Mouse (Mus musculus): ENCODE data around the gene Slc8b1. TPM values are rescaled to one million over a fixed set of nuclear protein-coding genes. Genes with fewer than 3 reads are reported as not detected.

Slc8b1 gene
- polyA plus RNA-seq, 1 experiment = 19.6 TPM

- H3ac ChIP-seq (ENCODE audit: control insufficient read depth, insufficient read length) = no peak overlapping the region
- H3K4me2 ChIP-seq (ENCODE audit: low read depth) = peak overlapping the region; percentile 87
- peak overlapping the region; percentile 77 for H3K4me3 ChIP-seq
- no peak for TF ChIP-seq REST (IDR thresholded peaks at IDR 0.05; ENCODE audit: insufficient read depth, insufficient read length)
- TF ChIP-seq POLR2A (IDR thresholded peaks at IDR 0.05; ENCODE audit: insufficient read length, low read depth) = no peak
- no peak for TF ChIP-seq MYOG (IDR thresholded peaks at IDR 0.05; ENCODE audit: control insufficient read depth in 1 of 3, insufficient read depth in 1 of 3, insufficient read length in 2 of 3, low read depth in 2 of 3)
- no peak for TF ChIP-seq MYOD1 (IDR thresholded peaks at IDR 0.05; ENCODE audit: control insufficient read depth in 1 of 3, insufficient read length in 2 of 3, low read depth in 2 of 3)
- H3K27me3 ChIP-seq (ENCODE audit: control insufficient read depth, insufficient read depth, insufficient read length) = no peaks in the 10 kb centered on the region
- H3K36me3 ChIP-seq (ENCODE audit: control insufficient read depth, insufficient read depth) = peaks cover 38% of the 10 kb centered on the region
- peaks cover 48% of the 10 kb centered on the region for H3K79me2 ChIP-seq (ENCODE audit: control insufficient read depth, insufficient read depth)
Measured at GRCm38 (mm10) chr5:120558041-120558440, 47.1 kb downstream of the Slc8b1 start.

- H3ac ChIP-seq (ENCODE audit: control insufficient read depth, insufficient read length) = peak overlapping the region; percentile 24
- H3K36me3 ChIP-seq (ENCODE audit: control insufficient read depth, insufficient read depth) = peaks cover 35% of the 10 kb centered on the region
- H3K4me3 ChIP-seq = peak overlapping the region; percentile 77
- TF ChIP-seq CEBPB (IDR thresholded peaks at IDR 0.05; ENCODE audit: insufficient read depth, poor library complexity, severe bottlenecking) = 0 out of 2 replicates have a peak, but pooled peaks have one; percentile 19
- TF ChIP-seq POLR2AphosphoS2 (IDR thresholded peaks at IDR 0.05; ENCODE audit: insufficient read length, low read depth) = peak; percentile 18
- TF ChIP-seq SRF (IDR thresholded peaks at IDR 0.05; ENCODE audit: control insufficient read depth, insufficient read length, low read depth) = no peak
- peaks cover 48% of the 10 kb centered on the region for H3K79me2 ChIP-seq (ENCODE audit: control insufficient read depth, insufficient read depth)
- H3K4me2 ChIP-seq (ENCODE audit: low read depth) = peak overlapping the region; percentile 87
- no peaks in the 10 kb centered on the region for H3K27me3 ChIP-seq (ENCODE audit: control insufficient read depth, insufficient read depth, insufficient read length)
Measured at GRCm38 (mm10) chr5:120558762-120559161, 47.8 kb downstream of the Slc8b1 start.

- Histone ChIP-seq H3ac (ENCODE audit: control insufficient read depth, insufficient read length) (peak overlapping the region; percentile 24), H3K4me3 (peak overlapping the region; percentile 77), H3K4me2 (ENCODE audit: low read depth) (peak overlapping the region; percentile 87)
Measured at GRCm38 (mm10) chr5:120560129-120560615, 49.2 kb downstream of the Slc8b1 start.

GRCm38 (mm10) chr5:120560616-120561311, 49.8 kb downstream of the Slc8b1 start:
- Histone ChIP-seq H3K4me3 (peak overlapping the region; percentile 77), H3K36me3 (ENCODE audit: control insufficient read depth, insufficient read depth) (peaks cover 19% of the 10 kb centered on the region), H3ac (ENCODE audit: control insufficient read depth, insufficient read length) (peak overlapping the region; percentile 24), H3K27me3 (ENCODE audit: control insufficient read depth, insufficient read depth, insufficient read length) (no peaks in the 10 kb centered on the region), H3K4me2 (ENCODE audit: low read depth) (peak overlapping the region; percentile 88), H3K79me2 (ENCODE audit: control insufficient read depth, insufficient read depth) (peaks cover 67% of the 10 kb centered on the region)
- TF ChIP-seq TCF3 (IDR thresholded peaks at IDR 0.05; ENCODE audit: insufficient read length, low read depth) (peak; percentile 34), MYOD1 (IDR thresholded peaks at IDR 0.05; ENCODE audit: control insufficient read depth in 1 of 3, insufficient read length in 2 of 3, low read depth in 2 of 3) (peak; percentile 31 to 89 (median 87)), SRF (IDR thresholded peaks at IDR 0.05; ENCODE audit: control insufficient read depth, insufficient read length, low read depth) (no peak), CEBPB (IDR thresholded peaks at IDR 0.05; ENCODE audit: insufficient read depth, poor library complexity, severe bottlenecking) (no peak), REST (IDR thresholded peaks at IDR 0.05; ENCODE audit: insufficient read depth, insufficient read length) (no peak), POLR2A (IDR thresholded peaks at IDR 0.05; ENCODE audit: insufficient read length, low read depth) (peak; percentile 47), MAX (IDR thresholded peaks at IDR 0.05; ENCODE audit: low read depth) (no peak), POLR2AphosphoS2 (IDR thresholded peaks at IDR 0.05; ENCODE audit: insufficient read length, low read depth) (peak; percentile 48), USF1 (IDR thresholded peaks at IDR 0.05; ENCODE audit: low read depth) (no peak), E2F4 (IDR thresholded peaks at IDR 0.05; ENCODE audit: insufficient read depth) (no peak), TCF12 (IDR thresholded peaks at IDR 0.05; ENCODE audit: insufficient read depth, poor library complexity, severe bottlenecking) (no peak), MYOG (IDR thresholded peaks at IDR 0.05; ENCODE audit: control insufficient read depth in 1 of 3, insufficient read depth in 1 of 3, insufficient read length in 2 of 3, low read depth in 2 of 3) (peak; percentile 40 to 96 (median 87))

More at GRCm38 (mm10) chr5:120560129-120560615, 49.2 kb downstream of the Slc8b1 start:
- H3K36me3 ChIP-seq (ENCODE audit: control insufficient read depth, insufficient read depth) = peaks cover 24% of the 10 kb centered on the region
- H3K79me2 ChIP-seq (ENCODE audit: control insufficient read depth, insufficient read depth) = peaks cover 61% of the 10 kb centered on the region
- no peaks in the 10 kb centered on the region for H3K27me3 ChIP-seq (ENCODE audit: control insufficient read depth, insufficient read depth, insufficient read length)
- TF ChIP-seq POLR2A (IDR thresholded peaks at IDR 0.05; ENCODE audit: insufficient read length, low read depth) (peak; percentile 38), USF1 (IDR thresholded peaks at IDR 0.05; ENCODE audit: low read depth) (no peak)

GRCm38 (mm10) chr5:120562956-120563913, 52.3 kb downstream of the Slc8b1 start:
- H3K4me3 ChIP-seq = no peak overlapping the region
- no peaks in the 10 kb centered on the region for H3K27me3 ChIP-seq (ENCODE audit: control insufficient read depth, insufficient read depth, insufficient read length)
- H3K4me2 ChIP-seq (ENCODE audit: low read depth) = peak overlapping the region; percentile 74
- H3K36me3 ChIP-seq (ENCODE audit: control insufficient read depth, insufficient read depth) = no peaks in the 10 kb centered on the region
- H3K79me2 ChIP-seq (ENCODE audit: control insufficient read depth, insufficient read depth) = peaks cover 55% of the 10 kb centered on the region
- TF ChIP-seq E2F4 (IDR thresholded peaks at IDR 0.05; ENCODE audit: insufficient read depth) (no peak), MAX (IDR thresholded peaks at IDR 0.05; ENCODE audit: low read depth) (no peak), REST (IDR thresholded peaks at IDR 0.05; ENCODE audit: insufficient read depth, insufficient read length) (no peak), USF1 (IDR thresholded peaks at IDR 0.05; ENCODE audit: low read depth) (peak; percentile 51), TCF3 (IDR thresholded peaks at IDR 0.05; ENCODE audit: insufficient read length, low read depth) (peak; percentile 54), POLR2AphosphoS2 (IDR thresholded peaks at IDR 0.05; ENCODE audit: insufficient read length, low read depth) (peak; percentile 27), MYOG (IDR thresholded peaks at IDR 0.05; ENCODE audit: control insufficient read depth in 1 of 3, insufficient read depth in 1 of 3, insufficient read length in 2 of 3, low read depth in 2 of 3) (peak; percentile 53 to 90 (median 78)), MYOD1 (IDR thresholded peaks at IDR 0.05; ENCODE audit: control insufficient read depth in 1 of 3, insufficient read length in 2 of 3, low read depth in 2 of 3) (peak; percentile 91 to 96 (median 94)), TCF12 (IDR thresholded peaks at IDR 0.05; ENCODE audit: insufficient read depth, poor library complexity, severe bottlenecking) (peak; percentile 72), SRF (IDR thresholded peaks at IDR 0.05; ENCODE audit: control insufficient read depth, insufficient read length, low read depth) (no peak), CEBPB (IDR thresholded peaks at IDR 0.05; ENCODE audit: insufficient read depth, poor library complexity, severe bottlenecking) (0 out of 2 replicates have a peak, but pooled peaks have one; percentile 17), POLR2A (IDR thresholded peaks at IDR 0.05; ENCODE audit: insufficient read length, low read depth) (peak; percentile 50)
- no peak overlapping the region for H3ac ChIP-seq (ENCODE audit: control insufficient read depth, insufficient read length)
